Mouse (Mus musculus) ES-E14 (cell line): ENCODE measurements at regions not wholly inside any gene's neighbourhood (a gene's known extent, or its start where the extent isn't known, plus 50 kb on each side); places are given as distances from the start of the nearest gene placed in this dataset.

ENCODE experiments used
- CHD2 ChIP-seq: IDR thresholded peaks from 2 replicates; pipeline ENCODE4 v1.6.1; 2014; ENCODE audit warnings: mild to moderate bottlenecking, low read depth, low read length, inconsistent platforms
- HCFC1 ChIP-seq: IDR thresholded peaks from 2 replicates; pipeline ENCODE4 v1.6.1; 2012; ENCODE audit warnings: low read length, inconsistent platforms, borderline replicate concordance; ENCODE audit not compliant: insufficient read depth
- MAFK ChIP-seq: IDR thresholded peaks from 2 replicates; pipeline ENCODE4 v1.6.1; 2014; ENCODE audit warnings: mild to moderate bottlenecking, low read depth, low read length, inconsistent platforms; ENCODE audit not compliant: insufficient read depth
- ZC3H11A ChIP-seq: IDR thresholded peaks from 2 replicates; pipeline ENCODE4 v1.6.1; 2012; ENCODE audit warnings: low read depth, mild to moderate bottlenecking, inconsistent platforms, low read length, borderline replicate concordance
- ZNF384 ChIP-seq: IDR thresholded peaks from 2 replicates; pipeline ENCODE4 v1.6.1; 2012; ENCODE audit warnings: low read depth, low read length, inconsistent platforms

DNA sequence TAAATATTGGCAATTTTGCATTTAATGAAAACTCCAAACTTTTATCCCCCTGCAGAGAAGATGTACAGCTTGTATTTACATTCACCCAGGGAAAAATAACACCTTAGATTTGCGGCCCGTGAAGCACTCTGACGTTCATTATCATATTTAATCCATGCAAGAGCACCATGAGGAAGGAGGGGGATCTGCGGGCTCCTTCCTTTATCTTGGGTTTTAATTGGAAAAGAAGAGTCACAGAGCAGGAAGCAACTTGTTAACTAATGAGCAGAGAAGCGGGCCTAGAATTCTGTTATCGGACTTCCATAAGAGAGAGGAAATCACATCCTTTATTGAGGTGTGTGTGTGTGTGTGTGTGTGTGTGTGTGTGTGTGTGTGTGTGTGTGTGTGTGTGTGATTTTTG, 116.8 kb downstream of the Fam174b start:
- TF ChIP-seq MAFK (no peak), CHD2 (no peak), ZC3H11A (no peak), ZNF384 (no peak), HCFC1 (no peak)
